Mouse (Mus musculus) activated CD4-positive, CD25-positive, alpha-beta regulatory T cell (primary cell): ENCODE data around the gene Ube2dnl2. TPM values are rescaled to one million over a fixed set of nuclear protein-coding genes. Genes with fewer than 3 reads are reported as not detected.

ENCODE experiments used
- polyA plus RNA-seq, 2 experiments: library from polyadenylated mRNA; unstranded; fragments of 100-300 nt; shearing (Covaris generic); gene quantifications; one replicate each; pipeline ENCODE4 v1.2.1; 2017

Gene Ube2dnl2
- polyA plus RNA-seq: not detected

GRCm38 (mm10) chrX:114907282-114907681 lies at the start of gene Ube2dnl2:
Gene Ube2dnl2, plus strand, starts transcription at chrX:114907582.

GRCm38 (mm10) chrX:114904712-114905111 lies 2.7 kb upstream of the Ube2dnl2 start, which contains the start of gene Ube2dnl1:
Gene Ube2dnl1, plus strand, starts transcription at chrX:114905012.

Other genes starting within 250 kb of the Ube2dnl2 start
- gene Ube2dnl1, start 2.6 kb upstream of the Ube2dnl2 start, polyA plus RNA-seq: not detected